Mouse (Mus musculus) midbrain, embryonic 16.5 days (tissue): Measurements from ENCODE around the gene Inpp5e. TPM values are rescaled to one million over a fixed set of nuclear protein-coding genes. Genes with fewer than 3 reads are reported as not detected.

Experiments
- ATAC-seq: fragments of 200-750 bp; cut with Nextera tagmentation; 2 replicates; pipeline ENCODE4 v1.8.0; 2017; ENCODE audit warnings: moderate TSS enrichment
- H3K27ac ChIP-seq: fragments of 300-500 bp; sonication (generic); 2 replicates; pipeline ENCODE4 v1.5.1; 2014; ENCODE audit warnings: mild to moderate bottlenecking, low read length, mixed read lengths
- H3K27me3 ChIP-seq: fragments of 300-500 bp; sonication (generic); 2 replicates; pipeline ENCODE4 v1.6.1; 2014; ENCODE audit warnings: low read depth, low read length, mixed read lengths; ENCODE audit not compliant: control insufficient read depth, insufficient read depth
- H3K36me3 ChIP-seq: fragments of 300-500 bp; sonication (generic); 2 replicates; pipeline ENCODE4 v1.6.1; 2014; ENCODE audit warnings: mild to moderate bottlenecking, low read length, moderate library complexity, mixed read lengths; ENCODE audit not compliant: control insufficient read depth, insufficient read depth
- H3K4me1 ChIP-seq: fragments of 300-500 bp; sonication (generic); 2 replicates; pipeline ENCODE4 v1.6.1; 2014; ENCODE audit warnings: mild to moderate bottlenecking, low read length, mixed read lengths; ENCODE audit not compliant: control insufficient read depth, insufficient read depth
- H3K4me2 ChIP-seq: fragments of 300-500 bp; sonication (generic); 2 replicates; pipeline ENCODE4 v1.6.1; 2014; ENCODE audit warnings: mild to moderate bottlenecking, low read length, mixed read lengths
- H3K4me3 ChIP-seq: fragments of 300-500 bp; sonication (generic); 2 replicates; pipeline ENCODE4 v1.5.1; 2014; ENCODE audit warnings: low read depth, mild to moderate bottlenecking, low read length, moderate library complexity, mixed read lengths
- H3K9ac ChIP-seq: fragments of 300-500 bp; sonication (generic); 2 replicates; pipeline ENCODE4 v1.6.1; 2014; ENCODE audit warnings: low read depth, low read length, mixed read lengths
- H3K9me3 ChIP-seq: fragments of 300-500 bp; sonication (generic); replicated peaks from 2 replicates; pipeline ENCODE4 v1.6.1; 2014; ENCODE audit warnings: mild to moderate bottlenecking, low read length, mixed read lengths; ENCODE audit not compliant: control insufficient read depth, poor library complexity, severe bottlenecking
- WGBS: fragments of 180-500 bp; shearing (Covaris S2); extraction: QIAGEN DNeasy Blood & Tissue Kit; methylation state at CpG from one replicate; pipeline ENCODE4 v1.1.7; 2014; 5-methylcytosine and 5-hydroxymethylcytosine counted together
- polyA plus RNA-seq: library from polyadenylated mRNA; unstranded; fragments of >200 nt; fragmentation: Nextera tagmentation; extraction: Ambion mirVana; gene quantifications from 2 replicates; pipeline ENCODE4 v1.2.1, GENCODE M21; 2015

The Inpp5e gene
- polyA plus RNA-seq, 1 experiment from 2014 or later: 26.9 TPM

DNA sequence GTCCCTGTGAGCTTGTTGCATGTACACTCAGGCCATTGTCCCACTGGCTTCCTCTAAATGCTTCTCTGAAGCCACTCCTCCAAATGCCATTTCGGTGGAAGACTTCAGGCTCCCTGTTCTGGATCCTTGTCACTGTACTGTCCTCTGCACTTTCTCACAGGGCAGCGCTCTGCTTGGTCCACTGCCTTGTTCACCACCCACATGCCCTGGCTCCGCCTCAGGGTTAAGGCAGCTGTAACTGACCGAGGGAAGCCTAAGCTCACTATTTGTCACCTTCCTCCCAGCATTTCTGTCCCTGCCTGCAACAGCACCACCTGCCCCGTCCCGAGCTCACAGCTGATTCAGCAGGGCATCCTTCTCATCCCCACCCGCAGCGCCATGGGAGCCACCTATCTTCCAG is 5.7 kb downstream of the Inpp5e start:
- Histone ChIP-seq H3K4me1 (peaks cover 37% of the 10 kb centered on the region), H3K4me2 (no peak overlapping the region), H3K4me3 (no peak overlapping the region), H3K27me3 (no peaks in the 10 kb centered on the region), H3K27ac (no peak overlapping the region), H3K9ac (no peak overlapping the region), H3K36me3 (peaks cover 26% of the 10 kb centered on the region), H3K9me3 (no peaks in the 10 kb centered on the region)
- 82% methylated on average over 8 of the region's 8 CpGs for WGBS
- no peak for ATAC-seq

DNA sequence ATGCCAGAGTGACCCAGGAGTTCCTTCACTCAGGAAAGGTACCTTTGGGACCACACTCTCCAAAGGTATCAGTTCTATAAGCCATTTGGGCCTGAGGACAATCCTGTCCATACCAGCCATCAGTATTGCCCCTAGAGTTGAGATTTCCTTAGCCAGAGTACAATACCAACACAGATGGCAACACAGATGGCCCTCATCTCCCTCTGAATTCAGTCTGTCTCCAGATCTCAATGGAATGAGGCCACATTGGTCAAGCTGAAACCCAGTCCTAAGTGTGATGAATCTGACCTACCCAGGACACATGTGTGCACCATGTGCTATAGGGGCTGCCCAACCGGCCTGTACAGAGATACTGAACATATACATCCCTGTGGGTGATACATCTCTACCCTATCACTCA is 6.7 kb downstream of the Inpp5e start:
- no peak overlapping the region for H3K27ac ChIP-seq
- no peak overlapping the region for H3K9ac ChIP-seq
- H3K4me3 ChIP-seq: no peak overlapping the region
- H3K36me3 ChIP-seq: peaks cover 34% of the 10 kb centered on the region
- peaks cover 27% of the 10 kb centered on the region for H3K4me1 ChIP-seq
- WGBS: 87% methylated on average over 1 of the region's 1 CpGs
- no peaks in the 10 kb centered on the region for H3K27me3 ChIP-seq
- ATAC-seq: no peak
- H3K4me2 ChIP-seq: no peak overlapping the region
- H3K9me3 ChIP-seq: no peaks in the 10 kb centered on the region

DNA sequence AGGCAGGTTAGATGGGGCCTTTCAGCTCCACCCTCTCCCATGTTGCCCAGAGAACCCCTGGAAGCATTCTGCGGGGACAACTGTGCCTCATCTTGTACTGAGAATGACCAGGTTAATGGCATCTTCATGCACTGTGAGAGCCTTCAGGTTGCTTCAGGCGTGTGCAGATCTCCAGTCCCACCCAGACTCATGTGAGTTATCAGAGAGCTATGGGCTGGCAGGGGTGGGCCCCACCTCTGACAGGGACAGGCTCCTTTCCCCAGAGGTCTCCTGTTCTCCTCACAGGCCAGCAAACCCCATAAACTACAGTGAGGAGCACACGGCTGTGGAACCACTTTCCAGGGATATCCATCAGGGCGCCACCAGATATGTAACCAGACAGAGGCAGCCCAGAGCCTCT is 8.0 kb downstream of the Inpp5e start:
- H3K27me3 ChIP-seq: no peaks in the 10 kb centered on the region
- no peak for ATAC-seq
- H3K4me3 ChIP-seq: no peak overlapping the region
- 94% methylated on average over 4 of the region's 4 CpGs for WGBS
- H3K4me2 ChIP-seq: no peak overlapping the region
- H3K4me1 ChIP-seq: peaks cover 14% of the 10 kb centered on the region
- H3K36me3 ChIP-seq: peaks cover 43% of the 10 kb centered on the region
- no peak overlapping the region for H3K9ac ChIP-seq
- no peak overlapping the region for H3K27ac ChIP-seq
- H3K9me3 ChIP-seq: no peaks in the 10 kb centered on the region

DNA sequence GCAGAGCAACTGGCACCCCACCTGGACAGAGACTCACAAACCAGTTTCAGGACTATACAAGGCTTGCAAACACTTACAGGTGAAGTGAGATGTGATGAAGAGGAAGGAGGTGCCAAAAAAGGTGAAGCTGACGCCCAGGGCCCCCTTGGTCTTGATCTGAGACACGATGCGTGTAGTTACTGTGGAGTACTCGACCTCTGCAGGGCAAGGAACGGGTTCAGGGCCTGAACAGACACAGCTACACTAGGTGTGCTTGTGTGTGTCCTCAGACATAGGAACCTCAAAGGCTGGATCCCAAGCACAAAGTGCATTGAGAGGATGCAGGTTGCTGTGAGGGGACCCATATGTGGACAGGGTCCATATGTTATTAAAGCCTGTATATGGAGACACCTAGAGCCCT is 8.7 kb downstream of the Inpp5e start:
- Histone ChIP-seq H3K4me1 (peaks cover 7% of the 10 kb centered on the region), H3K4me3 (no peak overlapping the region), H3K4me2 (no peak overlapping the region), H3K9me3 (no peaks in the 10 kb centered on the region), H3K27me3 (no peaks in the 10 kb centered on the region), H3K36me3 (peaks cover 50% of the 10 kb centered on the region), H3K9ac (no peak overlapping the region), H3K27ac (no peak overlapping the region)
- no peak for ATAC-seq
- WGBS: 89% methylated on average over 5 of the region's 5 CpGs

DNA sequence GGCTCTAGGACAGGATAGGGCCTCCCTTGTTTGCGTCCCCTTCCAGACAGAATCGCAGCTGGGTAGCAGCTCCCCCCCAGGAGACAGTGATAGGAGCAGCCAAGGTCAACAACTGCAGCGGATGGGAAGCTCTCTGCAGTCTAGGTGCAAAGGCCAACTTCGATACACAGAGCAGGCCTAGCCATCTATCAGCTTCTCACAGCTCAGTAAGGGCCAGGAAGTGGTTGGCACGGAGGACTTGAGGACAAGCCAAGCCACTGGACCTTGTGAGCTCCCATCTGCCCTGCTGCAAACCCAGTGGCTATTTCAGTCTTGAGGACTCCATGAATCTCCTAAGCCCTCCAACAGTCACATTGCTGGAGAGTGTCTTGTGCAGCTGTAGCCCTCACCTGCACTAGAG is 9.4 kb downstream of the Inpp5e start:
- 92% methylated on average over 5 of the region's 5 CpGs for WGBS
- Histone ChIP-seq H3K27me3 (no peaks in the 10 kb centered on the region), H3K27ac (no peak overlapping the region), H3K4me3 (no peak overlapping the region), H3K9me3 (no peaks in the 10 kb centered on the region), H3K36me3 (peaks cover 57% of the 10 kb centered on the region), H3K4me2 (no peak overlapping the region), H3K9ac (no peak overlapping the region), H3K4me1 (0 out of 2 replicates have a peak, but pooled peaks cover 2% of the 10 kb centered on the region)
- ATAC-seq: no peak

DNA sequence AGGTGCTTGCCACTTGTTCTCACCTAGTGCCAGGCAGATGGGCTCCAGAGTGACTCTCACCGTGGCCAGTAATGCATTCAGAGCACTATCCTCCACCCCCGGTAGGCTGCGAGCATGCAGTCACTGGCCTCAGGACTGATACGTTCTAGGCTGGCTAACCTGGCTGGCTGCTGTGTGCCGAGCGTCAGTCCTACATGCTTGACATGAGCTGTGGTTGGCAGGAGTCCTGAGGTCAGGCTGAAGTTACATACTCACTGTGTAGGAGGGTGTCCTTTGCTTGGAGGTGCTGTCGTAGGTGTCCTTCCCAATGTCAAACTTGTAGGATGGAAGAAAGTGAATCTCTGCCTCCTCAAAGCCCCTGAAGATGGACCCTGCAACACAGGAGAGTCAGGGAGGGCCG is 10.0 kb downstream of the Inpp5e start:
- Histone ChIP-seq H3K9ac (no peak overlapping the region), H3K4me1 (no peaks in the 10 kb centered on the region), H3K27ac (no peak overlapping the region), H3K4me3 (no peak overlapping the region), H3K4me2 (no peak overlapping the region), H3K27me3 (no peaks in the 10 kb centered on the region), H3K9me3 (no peaks in the 10 kb centered on the region), H3K36me3 (peaks cover 62% of the 10 kb centered on the region)
- 92% methylated on average over 8 of the region's 8 CpGs for WGBS
- no peak for ATAC-seq

DNA sequence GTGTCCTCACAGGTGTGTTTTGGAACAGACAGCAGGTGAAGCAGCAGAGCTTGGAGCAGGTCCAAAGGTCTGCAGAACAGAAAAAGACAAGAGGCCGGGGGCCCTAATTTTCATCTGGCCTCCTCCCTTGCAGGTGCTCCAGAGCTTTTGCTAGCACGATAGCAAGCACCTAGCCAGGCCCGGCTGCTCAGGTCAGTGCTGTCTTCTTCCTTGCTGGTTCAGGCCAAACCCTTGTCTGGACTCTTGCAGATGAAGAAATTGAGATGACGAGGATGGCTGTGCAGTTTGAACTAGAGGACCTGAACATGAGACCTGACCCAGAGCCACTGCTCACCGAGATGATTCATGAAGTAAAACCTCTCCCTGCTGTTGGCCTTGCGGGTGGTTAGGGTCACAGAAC is 17.4 kb downstream of the Inpp5e start:
- H3K4me1 ChIP-seq: peaks cover 19% of the 10 kb centered on the region
- H3K36me3 ChIP-seq: peaks cover 41% of the 10 kb centered on the region
- no peak overlapping the region for H3K27ac ChIP-seq
- H3K4me3 ChIP-seq: no peak overlapping the region
- no peak overlapping the region for H3K4me2 ChIP-seq
- H3K27me3 ChIP-seq: no peaks in the 10 kb centered on the region
- ATAC-seq: no peak
- no peaks in the 10 kb centered on the region for H3K9me3 ChIP-seq
- no peak overlapping the region for H3K9ac ChIP-seq
- 92% methylated on average over 6 of the region's 6 CpGs for WGBS

DNA sequence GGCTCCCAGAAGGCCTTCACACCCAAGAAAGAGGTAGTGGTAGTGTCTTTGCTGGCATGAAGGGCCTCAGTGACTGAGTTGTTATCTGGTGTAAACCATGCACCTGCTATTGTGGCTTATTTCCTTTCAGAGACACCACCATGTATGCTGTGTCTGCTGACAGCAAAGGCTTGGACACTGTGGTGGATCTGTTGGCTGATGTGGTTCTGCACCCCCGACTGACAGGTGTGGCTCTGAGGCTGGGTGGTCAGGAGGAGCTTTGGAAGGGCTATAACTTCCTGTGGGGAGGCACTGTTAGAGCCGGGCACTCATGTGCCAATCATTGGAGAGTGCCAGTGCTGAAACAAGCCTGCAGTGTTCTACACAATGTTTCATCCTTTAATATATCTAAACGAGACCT is 18.0 kb downstream of the Inpp5e start:
- ATAC-seq: no peak
- H3K4me3 ChIP-seq: no peak overlapping the region
- peaks cover 41% of the 10 kb centered on the region for H3K36me3 ChIP-seq
- no peak overlapping the region for H3K4me2 ChIP-seq
- 90% methylated on average over 3 of the region's 3 CpGs for WGBS
- no peaks in the 10 kb centered on the region for H3K27me3 ChIP-seq
- H3K9me3 ChIP-seq: no peaks in the 10 kb centered on the region
- no peak overlapping the region for H3K27ac ChIP-seq
- peaks cover 19% of the 10 kb centered on the region for H3K4me1 ChIP-seq
- no peak overlapping the region for H3K9ac ChIP-seq

DNA sequence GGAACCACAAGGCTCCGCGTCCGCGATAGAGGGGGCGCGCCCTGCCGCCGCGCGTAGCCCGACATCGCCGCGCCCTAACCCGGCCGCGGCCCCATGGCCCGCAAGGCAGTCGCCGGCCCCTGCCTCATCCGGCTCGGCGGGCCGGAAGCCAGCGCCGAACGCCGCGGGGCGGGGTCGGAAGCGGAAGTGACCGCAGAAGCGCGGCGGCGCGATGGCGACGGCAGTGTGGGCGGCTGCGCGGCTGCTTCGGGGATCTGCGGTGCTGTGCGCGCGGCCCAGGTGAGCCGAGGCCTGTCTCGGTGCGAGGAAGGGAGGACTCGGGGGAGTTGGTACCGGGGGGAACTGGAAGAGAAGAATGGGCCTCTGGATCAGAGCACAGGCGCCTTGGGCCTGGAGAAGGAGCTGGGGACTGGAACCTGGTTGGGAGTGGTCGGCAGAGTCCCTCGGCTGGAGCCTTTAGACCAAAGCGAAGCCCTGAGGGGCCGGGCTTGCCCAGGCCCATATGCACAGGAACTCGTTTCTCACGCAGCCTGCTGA is 19.8 kb downstream of the Inpp5e start, which contains the start of the genes Entr1 and Pmpca:
TSS of gene Entr1 (minus strand) at position 163 of the 537 bp plus-strand sequence.
TSS of gene Pmpca (plus strand) at position 186 of the 537 bp plus-strand sequence.
- under 1% methylated on average over 60 of the region's 60 CpGs for WGBS
- peak within 1 kb of the TSS; percentile 82 for H3K4me3 ChIP-seq
- peak within 1 kb of the TSS; percentile 87 for H3K9ac ChIP-seq
- H3K4me1 ChIP-seq: peaks cover 19% of the 10 kb centered on the region
- H3K27ac ChIP-seq: peak within 1 kb of the TSS; percentile 68
- peak within 1 kb of the TSS; percentile 89 for H3K4me2 ChIP-seq
- peaks cover 38% of the 10 kb centered on the region for H3K36me3 ChIP-seq
- ATAC-seq: peak; percentile 91
- no peaks in the 10 kb centered on the region for H3K9me3 ChIP-seq
- H3K27me3 ChIP-seq: no peaks in the 10 kb centered on the region
